Mouse (Mus musculus): Measurements from ENCODE around the gene Asf1b. TPM values are rescaled to one million over a fixed set of nuclear protein-coding genes. Genes with fewer than 3 reads are reported as not detected.
"Not testable (repeated sequence)": the region's sequence is repeated elsewhere in the genome, so short reads cannot be mapped to it uniquely, and the experiment has no call there.

The Asf1b gene
- total RNA-seq, 2 experiments from 2014 or later, result 120 to 195 TPM

DNA sequence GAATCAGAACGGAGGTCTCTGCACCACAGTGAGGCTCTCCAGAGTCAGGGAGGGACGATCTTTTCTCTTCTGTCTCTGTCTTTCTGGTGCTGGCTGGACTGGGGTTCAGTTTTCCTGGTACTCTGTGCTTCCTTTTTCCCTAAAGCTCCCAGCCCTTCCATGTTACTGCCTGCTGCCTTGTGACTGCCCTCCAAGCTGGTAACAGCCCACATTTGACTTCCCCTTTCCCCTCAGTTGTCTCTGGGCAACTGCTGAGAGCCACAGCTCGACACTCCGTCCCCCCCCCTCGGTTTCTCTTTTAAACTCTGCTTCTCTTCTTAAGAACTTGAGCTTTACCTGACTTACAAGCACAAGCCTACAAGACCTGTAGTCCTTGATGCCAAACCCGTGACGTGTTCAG, 33.9 kb downstream of the Asf1b start:
- no peak for ATAC-seq (replicated peaks; ENCODE audit: low FRiP score, poor library complexity, severe bottlenecking)

DNA sequence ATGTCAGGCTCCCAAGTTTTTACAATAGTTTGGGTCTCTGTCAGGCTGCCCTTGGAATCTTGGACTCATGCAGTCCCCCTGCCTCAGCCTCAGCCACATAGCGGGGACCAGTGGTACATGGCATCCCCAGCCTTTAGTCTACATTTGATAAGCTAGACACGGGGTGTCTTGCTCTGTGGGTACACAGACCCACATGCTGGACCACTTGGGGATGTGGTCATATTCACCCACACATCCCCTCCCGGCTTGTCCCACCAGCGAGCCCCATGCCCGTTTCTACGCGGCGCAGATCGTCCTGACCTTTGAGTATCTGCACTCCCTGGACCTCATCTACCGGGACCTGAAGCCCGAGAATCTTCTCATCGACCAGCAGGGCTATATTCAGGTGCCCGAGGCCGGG, 34.9 kb downstream of the Asf1b start:
- no peak for ATAC-seq (replicated peaks; ENCODE audit: low FRiP score, poor library complexity, severe bottlenecking)

DNA sequence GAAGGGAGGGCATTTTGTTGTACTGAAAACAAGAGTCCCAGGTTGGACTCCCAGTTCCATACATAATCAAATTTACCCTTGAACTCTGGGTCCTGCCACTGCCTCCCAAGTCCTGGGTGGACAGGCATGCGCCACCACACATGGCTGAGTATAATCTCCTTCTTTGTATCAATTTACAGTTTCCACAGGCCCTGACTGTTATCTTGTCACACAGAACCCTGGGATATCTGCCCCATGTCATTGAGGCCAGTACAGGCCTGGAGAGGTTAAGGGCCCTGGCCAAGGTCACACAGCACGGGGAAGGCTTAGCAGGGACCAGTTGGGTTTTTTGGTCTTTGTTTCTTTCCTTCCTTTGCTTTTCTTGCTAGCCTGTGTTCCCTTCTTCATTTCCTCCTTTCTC, 37.2 kb downstream of the Asf1b start:
- peak; percentile 56 for ATAC-seq (replicated peaks; ENCODE audit: low FRiP score, poor library complexity, severe bottlenecking)

- ATAC-seq (replicated peaks; ENCODE audit: low FRiP score, poor library complexity, severe bottlenecking), result no peak
Observed at GRCm38 (mm10) chr8:83994030-83994429, 38.7 kb downstream of the Asf1b start.

GRCm38 (mm10) chr8:83995973-83996372, 40.7 kb downstream of the Asf1b start:
- ATAC-seq (replicated peaks; ENCODE audit: low FRiP score, poor library complexity, severe bottlenecking), result no peak

DNA sequence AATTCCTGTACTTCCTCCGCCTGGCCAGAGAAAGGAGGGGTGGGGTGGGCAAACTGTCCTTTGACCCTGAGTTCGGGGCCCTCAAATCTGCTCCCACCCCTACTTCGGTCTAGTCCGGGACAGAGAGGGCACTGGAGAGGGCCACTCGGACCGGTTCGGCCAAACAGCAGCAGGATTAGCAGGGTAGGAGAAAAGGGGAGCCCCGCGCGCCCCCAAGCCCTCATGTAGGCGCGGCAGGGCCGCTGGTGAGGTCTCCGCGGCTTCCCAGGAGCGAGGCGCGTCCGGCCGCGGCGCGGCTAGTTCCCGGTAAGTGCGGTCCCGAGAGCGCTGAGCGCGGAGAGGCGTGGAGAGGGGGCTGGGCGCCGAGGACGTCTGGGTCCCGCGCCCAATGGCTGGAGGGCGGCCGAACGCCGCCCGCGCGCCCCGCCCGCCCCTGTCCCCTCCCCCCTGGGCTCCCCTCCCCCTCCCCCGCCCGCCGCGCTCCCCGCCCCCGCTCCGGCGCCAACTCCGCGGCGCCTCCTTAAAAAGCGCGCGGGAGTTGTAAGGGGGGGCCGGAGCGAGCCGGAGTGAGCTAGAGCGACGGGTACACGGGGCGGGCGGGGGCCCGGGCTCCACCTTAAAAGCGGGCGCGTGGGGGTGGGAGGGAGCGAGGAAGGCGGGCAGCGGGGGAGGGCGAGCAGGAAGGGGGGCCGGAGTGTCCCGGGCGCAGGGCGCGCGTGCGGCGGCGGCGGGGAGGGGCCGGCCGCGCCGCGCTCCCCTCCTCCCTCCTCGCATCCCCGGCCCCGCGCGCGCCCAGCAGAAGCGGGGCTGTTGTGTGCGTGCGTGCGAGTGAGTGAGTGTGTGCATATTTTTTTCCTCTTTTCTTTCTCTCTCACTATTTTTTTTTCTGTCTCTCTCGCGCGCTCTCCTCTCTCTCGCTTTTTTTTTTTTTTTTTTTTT, 41.5 kb downstream of the Asf1b start:
- peak; percentile 86 for ATAC-seq (replicated peaks; ENCODE audit: low FRiP score, poor library complexity, severe bottlenecking)

- ATAC-seq (replicated peaks; ENCODE audit: low FRiP score, poor library complexity, severe bottlenecking), result no peak
Observed at GRCm38 (mm10) chr8:83997511-83998141, 42.3 kb downstream of the Asf1b start, which contains the start of gene Samd1. TSS of gene Samd1 (plus strand) at chr8:83997672.

DNA sequence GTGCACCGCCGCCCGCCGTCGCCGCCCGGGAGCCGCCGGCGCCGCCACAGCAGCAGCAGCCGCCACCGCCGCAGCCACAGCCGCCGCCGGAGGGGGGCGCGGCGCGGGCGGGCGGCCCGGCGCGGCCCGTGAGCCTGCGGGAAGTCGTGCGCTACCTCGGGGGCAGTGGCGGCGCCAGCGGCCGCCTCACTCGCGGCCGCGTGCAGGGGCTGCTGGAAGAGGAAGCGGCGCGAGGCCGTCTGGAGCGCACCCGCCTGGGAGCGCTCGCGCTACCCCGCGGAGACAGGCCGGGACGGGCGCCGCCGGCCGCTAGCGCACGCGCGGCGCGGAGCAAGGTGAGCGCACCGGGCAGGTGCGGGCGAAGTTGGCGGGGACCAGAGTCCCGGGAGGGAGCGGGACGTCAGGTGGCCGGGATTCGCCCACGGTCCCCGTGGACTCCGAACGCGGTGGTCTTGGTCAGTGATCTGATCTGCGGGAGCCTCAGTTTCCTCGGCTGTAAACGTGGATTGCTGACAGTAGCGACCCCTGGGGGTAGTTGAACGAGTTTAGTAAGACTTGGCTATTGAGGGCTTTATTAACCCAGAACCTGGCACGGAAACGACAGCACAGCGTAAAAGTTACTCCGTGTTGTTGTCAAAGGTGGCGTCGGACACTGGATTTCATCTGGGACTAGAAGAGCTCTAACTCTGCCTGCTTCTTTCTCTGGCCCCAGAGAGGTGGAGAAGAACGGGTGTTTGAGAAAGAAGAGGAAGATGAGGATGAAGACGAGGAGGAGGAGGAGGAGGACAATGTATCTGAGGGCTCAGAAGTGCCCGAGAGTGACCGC, 43.1 kb downstream of the Asf1b start:
- peak; percentile 41 for ATAC-seq (replicated peaks; ENCODE audit: low FRiP score, poor library complexity, severe bottlenecking)

- ATAC-seq (replicated peaks; ENCODE audit: low FRiP score, poor library complexity, severe bottlenecking), result no peak
Observed at GRCm38 (mm10) chr8:83999057-83999705, 43.9 kb downstream of the Asf1b start.

GRCm38 (mm10) chr8:83999825-84000224, 44.5 kb downstream of the Asf1b start:
- no peak for ATAC-seq (replicated peaks; ENCODE audit: low FRiP score, poor library complexity, severe bottlenecking)

DNA sequence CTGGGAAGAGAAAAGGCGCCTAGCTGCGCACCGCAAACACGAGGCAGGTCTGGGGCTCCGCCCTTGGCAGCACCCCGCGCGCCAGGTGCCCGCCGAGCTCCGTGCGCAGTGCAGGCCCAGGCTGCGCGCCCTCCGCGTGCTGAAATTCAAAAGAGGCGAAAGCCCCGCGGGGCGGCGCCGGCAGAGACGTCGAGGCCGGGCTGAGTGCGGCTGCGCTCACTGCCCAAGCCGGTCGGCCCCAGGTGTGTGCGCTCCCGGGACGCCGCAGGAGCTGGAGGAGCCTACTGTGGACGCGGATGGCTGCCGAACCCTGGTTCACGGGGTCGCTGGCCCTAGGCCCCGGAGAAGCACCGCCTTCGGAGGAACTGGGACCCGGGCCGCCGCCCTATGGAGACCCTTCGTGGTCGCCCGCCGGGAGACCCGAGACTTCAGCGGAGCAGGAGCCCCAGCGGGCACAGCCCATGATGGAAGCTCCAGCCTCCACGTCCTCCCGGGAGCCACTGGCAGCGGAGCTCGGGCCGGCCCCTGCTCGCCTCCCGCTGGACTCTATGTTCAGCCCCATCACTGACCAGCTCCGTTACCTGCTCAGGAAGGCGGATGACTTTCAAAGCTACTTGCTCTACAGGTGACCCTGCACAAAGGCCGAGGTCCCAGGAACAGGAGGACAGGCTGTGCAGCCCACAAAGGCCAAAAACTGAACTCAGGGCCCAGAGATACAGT, 46.1 kb downstream of the Asf1b start, which contains the start of gene 1700067K01Rik:
TSS of gene 1700067K01Rik (plus strand) at position 222 of the 720 bp plus-strand sequence.
- ATAC-seq (replicated peaks; ENCODE audit: low FRiP score, poor library complexity, severe bottlenecking), result no peak

DNA sequence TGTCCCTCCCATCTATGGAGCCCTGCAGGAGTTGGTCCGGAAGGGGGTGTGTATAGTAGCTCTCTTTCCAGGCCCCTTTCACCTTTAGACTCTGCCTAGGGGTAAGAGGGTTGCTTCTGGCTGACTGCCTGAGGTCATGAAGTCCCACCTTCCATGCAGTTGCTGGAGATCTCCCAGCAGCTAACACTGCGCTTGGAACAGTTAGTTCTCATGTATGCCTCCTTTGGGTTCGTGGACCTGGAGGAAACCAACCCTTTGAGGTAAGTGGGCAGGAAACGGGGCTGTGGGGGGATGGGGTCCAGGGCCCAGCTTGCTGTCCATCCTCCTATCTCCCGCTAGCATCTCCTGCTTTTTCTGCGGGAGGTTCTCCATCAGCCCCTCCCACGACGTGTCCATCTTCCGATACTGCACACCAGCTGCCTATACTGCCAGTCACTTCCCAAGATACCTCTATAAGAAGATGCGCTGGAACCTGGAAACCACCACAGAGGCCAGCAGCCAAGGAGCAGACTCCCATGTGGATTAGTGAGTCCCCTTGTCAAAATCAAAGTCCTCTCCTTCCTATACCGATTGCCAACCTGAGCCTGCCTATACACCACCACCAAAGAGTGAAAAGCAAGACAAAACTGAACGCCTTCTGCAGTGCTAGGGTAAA, 47.8 kb downstream of the Asf1b start:
- ATAC-seq (replicated peaks; ENCODE audit: low FRiP score, poor library complexity, severe bottlenecking), result no peak

DNA sequence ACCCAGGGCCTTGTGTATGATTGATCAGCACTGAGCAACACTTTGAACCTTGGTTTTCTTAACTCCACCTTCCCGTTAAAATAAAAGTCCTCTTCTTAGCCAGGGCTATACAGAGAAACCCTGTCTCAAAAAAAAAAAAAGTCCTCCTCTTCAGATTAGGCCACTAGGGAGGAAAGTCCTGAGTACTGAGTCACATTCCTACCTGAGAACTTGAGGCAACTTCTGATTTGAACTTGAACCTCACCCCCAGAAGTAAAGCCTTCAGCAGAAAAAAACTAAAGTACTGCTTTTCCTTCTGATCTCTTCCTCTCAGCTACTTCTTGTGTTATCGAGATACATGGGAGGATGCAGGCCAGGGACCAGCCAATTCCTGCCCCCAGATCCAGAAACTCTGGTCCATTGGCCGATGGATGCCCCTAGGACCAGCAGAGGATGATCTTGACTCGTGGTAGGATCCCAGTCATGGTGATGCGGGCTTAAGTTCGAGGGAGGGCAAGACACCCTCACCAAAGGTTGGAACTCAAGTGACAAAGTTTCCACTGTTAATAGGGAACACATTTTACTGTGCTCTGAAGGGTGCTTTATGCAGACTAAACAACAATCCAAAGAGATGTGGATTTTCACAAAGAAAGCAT, 48.4 kb downstream of the Asf1b start:
- no peak for ATAC-seq (replicated peaks; ENCODE audit: low FRiP score, poor library complexity, severe bottlenecking)

GRCm38 (mm10) chr8:84004533-84005201, 49.4 kb downstream of the Asf1b start:
- peak; percentile 98 for ATAC-seq (replicated peaks; ENCODE audit: low FRiP score, poor library complexity, severe bottlenecking)

GRCm38 (mm10) chr8:84005502-84005901, 50.2 kb downstream of the Asf1b start:
- ATAC-seq (replicated peaks; ENCODE audit: low FRiP score, poor library complexity, severe bottlenecking), result not testable (repeated sequence)

- ATAC-seq (replicated peaks; ENCODE audit: low FRiP score, poor library complexity, severe bottlenecking), result no peak
Observed at GRCm38 (mm10) chr8:84008362-84008761, 53.1 kb downstream of the Asf1b start.

GRCm38 (mm10) chr8:84009876-84010275, 54.6 kb downstream of the Asf1b start:
- ATAC-seq (replicated peaks; ENCODE audit: low FRiP score, poor library complexity, severe bottlenecking), result peak; percentile 77
